Mouse (Mus musculus) kidney, postnatal 0 days (tissue): ENCODE data around the gene Nup153. TPM values are rescaled to one million over a fixed set of nuclear protein-coding genes. Genes with fewer than 3 reads are reported as not detected.
A peak's percentile ranks its signal among the peaks of the same experiment; 100 is the strongest.

Source experiments
- ATAC-seq: fragments of 200-750 bp; cut with Nextera tagmentation; replicated peaks from 2 replicates; pipeline ENCODE4 v1.8.0; 2017; ENCODE audit warnings: low read depth, moderate number of reproducible peaks, moderate TSS enrichment, moderate library complexity; ENCODE audit not compliant: low FRiP score
- DNase-seq: peaks from one replicate; pipeline ENCODE4 v3.0.0-alpha.2; 2016; ENCODE audit warnings: low spot score
- H3K27ac ChIP-seq: fragments of 300-500 bp; sonication (generic); 2 replicates; pipeline ENCODE4 v1.5.1; 2014; ENCODE audit warnings: mild to moderate bottlenecking
- H3K27me3 ChIP-seq: fragments of 300-500 bp; sonication (generic); 2 replicates; pipeline ENCODE4 v1.6.1; 2014; ENCODE audit warnings: low read length, mixed read lengths; ENCODE audit not compliant: insufficient read depth
- H3K36me3 ChIP-seq: fragments of 300-500 bp; sonication (generic); 2 replicates; pipeline ENCODE4 v1.6.1; 2014; ENCODE audit warnings: low read length, mixed read lengths; ENCODE audit not compliant: insufficient read depth
- H3K4me1 ChIP-seq: fragments of 300-500 bp; sonication (generic); replicated peaks from 2 replicates; pipeline ENCODE4 v1.6.1; 2014; ENCODE audit warnings: antibody characterized with exemption, low read length, mixed read lengths; ENCODE audit not compliant: insufficient read depth
- H3K4me2 ChIP-seq: fragments of 300-500 bp; sonication (generic); 2 replicates; pipeline ENCODE4 v1.6.1; 2014; ENCODE audit warnings: mild to moderate bottlenecking, low read length, moderate library complexity, mixed read lengths
- H3K4me3 ChIP-seq: fragments of 300-500 bp; sonication (generic); replicated peaks from 2 replicates; pipeline ENCODE4 v1.5.1; 2014; ENCODE audit warnings: low read depth, low read length
- H3K9ac ChIP-seq: fragments of 300-500 bp; sonication (generic); 2 replicates; pipeline ENCODE4 v1.6.1; 2014; ENCODE audit warnings: low read depth, low read length
- H3K9me3 ChIP-seq: fragments of 300-500 bp; sonication (generic); replicated peaks from 2 replicates; pipeline ENCODE4 v1.6.1; 2016; ENCODE audit warnings: low read length, inconsistent platforms, mixed read lengths
- CTCF ChIP-seq: IDR thresholded peaks from 2 replicates; pipeline ENCODE4 v1.5.1; 2016; ENCODE audit warnings: antibody characterized with exemption, low read depth, mild to moderate bottlenecking, moderate library complexity
- WGBS: fragments of 180-500 bp; shearing (Covaris S2); extraction: QIAGEN DNeasy Blood & Tissue Kit; methylation state at CpG from one replicate; pipeline ENCODE4 v1.1.7; 2014; 5-methylcytosine and 5-hydroxymethylcytosine counted together
- polyA plus RNA-seq: library from polyadenylated mRNA; unstranded; fragments of >200 nt; fragmentation: Nextera tagmentation; extraction: Ambion mirVana; gene quantifications from 2 replicates; pipeline ENCODE4 v1.2.1, GENCODE M21; 2015

Gene Nup153
- polyA plus RNA-seq, 1 experiment from 2014 or later, result 17.7 TPM

DNA sequence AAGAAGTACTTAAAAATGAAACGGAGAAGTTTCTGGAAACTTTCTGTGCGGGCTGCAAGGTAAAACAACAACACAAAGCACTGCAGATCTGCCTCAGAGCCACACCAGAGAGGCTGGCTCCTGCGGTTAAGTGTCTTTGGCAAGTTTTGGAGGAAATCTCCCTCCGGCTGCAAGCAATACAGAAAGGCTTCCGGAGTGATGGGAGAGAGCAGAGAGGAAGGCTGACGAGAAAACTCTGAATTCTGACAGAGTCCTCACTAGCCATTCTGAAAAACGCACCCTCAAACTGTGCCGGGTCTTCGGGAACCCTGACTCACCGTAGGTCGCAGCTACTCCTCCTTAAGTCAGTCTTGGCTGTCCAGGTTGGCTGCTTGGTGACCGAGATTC is 8.7 kb upstream of the Nup153 start:
- DNase-seq (peak; percentile 49), ATAC-seq (no peak)
- no peak for TF ChIP-seq CTCF
- H3K27ac ChIP-seq, result peak overlapping the region; percentile 73
- peaks cover 3% of the 10 kb centered on the region; the same call in 1 of the 2 replicates for H3K4me1 ChIP-seq
- under 1% methylated on average over 12 of the region's 12 CpGs for WGBS
- H3K4me3 ChIP-seq, result peak overlapping the region; percentile 59
- no peaks in the 10 kb centered on the region for H3K36me3 ChIP-seq
- H3K27me3 ChIP-seq, result no peaks in the 10 kb centered on the region
- H3K9ac ChIP-seq, result peak overlapping the region; percentile 61
- H3K9me3 ChIP-seq, result no peaks in the 10 kb centered on the region
- H3K4me2 ChIP-seq, result peak overlapping the region; percentile 96

DNA sequence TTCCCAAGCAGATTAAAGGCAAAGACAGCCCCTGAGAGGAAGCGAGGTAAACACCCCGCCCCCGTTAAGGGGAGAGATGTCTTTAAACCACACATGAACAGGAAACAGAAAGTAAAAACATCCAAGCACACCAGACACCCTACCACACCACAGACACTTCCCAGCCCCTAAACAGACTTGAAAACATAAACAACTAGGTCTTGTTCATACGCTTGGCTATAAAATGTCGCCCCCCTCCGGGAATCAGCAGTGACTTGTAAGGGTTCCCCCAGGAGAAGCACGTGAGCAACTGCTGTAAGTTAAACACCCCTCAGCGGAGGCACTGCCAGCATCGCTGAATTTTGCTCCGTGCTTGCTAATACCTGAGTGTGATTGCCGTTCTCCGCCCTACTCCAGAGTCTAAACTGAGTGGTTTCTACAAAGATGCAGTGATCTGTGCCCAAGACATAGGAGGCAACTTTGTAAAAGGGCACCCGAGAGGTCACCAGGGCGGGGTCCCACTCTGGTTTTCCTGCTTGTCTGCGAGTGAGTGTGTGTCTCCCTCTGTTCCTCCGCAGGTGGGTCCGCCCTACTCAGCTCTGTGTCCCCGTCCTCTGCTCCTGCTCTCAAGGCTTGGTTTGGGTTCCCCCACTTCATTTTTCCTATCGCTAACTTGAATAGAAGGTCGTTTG is 8.2 kb upstream of the Nup153 start:
- H3K4me1 ChIP-seq, result peaks cover 3% of the 10 kb centered on the region; the same call in 1 of the 2 replicates
- ATAC-seq (peak; percentile 53), DNase-seq (peak; percentile 79)
- no peaks in the 10 kb centered on the region for H3K9me3 ChIP-seq
- H3K27me3 ChIP-seq, result no peaks in the 10 kb centered on the region
- H3K36me3 ChIP-seq, result no peaks in the 10 kb centered on the region
- peak overlapping the region; percentile 73 for H3K27ac ChIP-seq
- TF ChIP-seq CTCF, result peak; percentile 40; the same call in 1 of the 2 replicates
- peak overlapping the region; percentile 59 for H3K4me3 ChIP-seq
- peak overlapping the region; percentile 61 for H3K9ac ChIP-seq
- WGBS, result under 1% methylated on average over 20 of the region's 20 CpGs
- H3K4me2 ChIP-seq, result peak overlapping the region; percentile 96

DNA sequence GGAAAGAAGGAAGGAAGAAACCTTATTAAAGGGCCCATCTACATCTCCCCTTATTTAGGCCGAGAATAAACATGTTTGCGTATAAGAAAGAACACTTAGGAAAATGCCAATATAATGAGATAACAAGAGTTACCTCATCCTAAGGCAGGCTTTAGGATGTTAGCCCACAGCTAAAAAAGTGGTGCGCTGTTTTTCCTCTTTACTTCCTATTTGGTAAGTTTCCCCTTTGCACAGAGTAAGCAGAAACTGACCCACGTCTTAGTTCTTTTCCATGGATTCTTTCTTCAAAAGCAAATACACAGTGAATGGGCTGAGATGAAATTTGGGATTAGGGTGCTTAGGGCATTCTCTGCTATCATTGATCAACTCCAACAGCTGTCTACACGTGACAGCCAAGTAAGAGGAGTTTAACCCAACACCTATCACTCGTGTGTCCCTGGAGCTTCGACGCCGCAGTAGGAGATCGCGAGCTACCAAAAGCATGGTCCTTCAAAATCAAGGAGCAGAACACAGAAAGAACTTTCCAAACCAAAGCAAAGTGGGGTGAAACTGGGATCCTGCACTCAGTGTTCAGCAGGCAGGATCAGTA is 7.6 kb upstream of the Nup153 start:
- Histone ChIP-seq H3K4me3 (peak overlapping the region; percentile 59), H3K9ac (peak overlapping the region; percentile 61; the same call in 1 of the 2 replicates), H3K4me1 (peaks cover 3% of the 10 kb centered on the region; the same call in 1 of the 2 replicates), H3K9me3 (no peaks in the 10 kb centered on the region), H3K27ac (peak overlapping the region; percentile 73), H3K36me3 (no peaks in the 10 kb centered on the region), H3K27me3 (no peaks in the 10 kb centered on the region), H3K4me2 (peak overlapping the region; percentile 96)
- peak; percentile 15 for DNase-seq
- TF ChIP-seq CTCF, result no peak
- WGBS, result 38% methylated on average over 11 of the region's 11 CpGs
- ATAC-seq, result no peak

DNA sequence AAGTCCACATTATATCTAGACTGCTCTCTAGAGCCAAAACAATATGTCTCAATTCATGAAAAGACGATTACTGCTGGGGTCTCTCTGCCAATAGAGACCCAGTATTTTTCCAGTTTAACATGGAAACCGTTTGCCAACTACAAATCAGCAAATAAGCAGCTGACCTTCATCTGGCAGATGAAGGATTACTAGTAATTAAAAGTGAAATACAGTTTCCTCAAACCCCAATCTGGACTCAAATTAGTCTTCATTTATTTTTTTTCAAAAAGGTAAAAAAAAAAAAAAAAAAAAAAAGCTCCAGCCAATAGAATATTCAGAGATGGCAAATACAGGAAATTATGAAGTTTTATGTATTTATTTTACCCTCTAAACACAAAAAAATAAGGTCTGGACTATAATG is 2.3 kb upstream of the Nup153 start:
- Histone ChIP-seq H3K27me3 (no peaks in the 10 kb centered on the region), H3K27ac (peak overlapping the region; percentile 32; the same call in 1 of the 2 replicates), H3K4me3 (no peak overlapping the region), H3K36me3 (no peaks in the 10 kb centered on the region), H3K9me3 (no peaks in the 10 kb centered on the region), H3K9ac (no peak overlapping the region), H3K4me2 (no peak overlapping the region), H3K4me1 (peaks cover 4% of the 10 kb centered on the region; the same call in 1 of the 2 replicates)
- DNase-seq, result no peak
- ATAC-seq, result no peak
- no peak for TF ChIP-seq CTCF
- 52% methylated on average over 2 of the region's 2 CpGs for WGBS

DNA sequence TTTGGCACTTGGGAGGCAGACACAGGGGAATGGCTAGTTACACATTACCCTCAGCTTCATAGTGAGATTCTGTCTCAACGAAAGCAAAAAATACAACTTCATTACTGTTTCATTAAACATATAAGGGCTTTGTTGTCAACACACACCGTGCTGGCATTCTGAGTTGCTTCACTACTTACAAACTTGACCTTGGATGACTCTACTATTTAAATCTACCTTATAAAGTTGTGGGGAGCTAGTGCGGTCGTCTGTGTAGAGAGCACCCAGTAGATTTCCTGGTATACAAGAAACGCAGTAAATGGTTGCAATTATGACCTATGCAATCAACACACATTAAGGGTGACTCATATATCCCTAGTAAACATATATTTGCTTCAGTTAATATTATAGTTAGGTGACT is 671 bp upstream of the Nup153 start:
- Histone ChIP-seq H3K9ac (peak overlapping the region; percentile 95), H3K4me3 (peak overlapping the region; percentile 99), H3K4me2 (peak overlapping the region; percentile 82), H3K9me3 (no peaks in the 10 kb centered on the region), H3K27me3 (no peaks in the 10 kb centered on the region), H3K4me1 (peaks cover 9% of the 10 kb centered on the region; the same call in 1 of the 2 replicates), H3K27ac (peak overlapping the region; percentile 99), H3K36me3 (no peaks in the 10 kb centered on the region)
- DNase-seq, result no peak
- ATAC-seq, result no peak
- no peak for TF ChIP-seq CTCF
- 25% methylated on average over 5 of the region's 5 CpGs for WGBS

DNA sequence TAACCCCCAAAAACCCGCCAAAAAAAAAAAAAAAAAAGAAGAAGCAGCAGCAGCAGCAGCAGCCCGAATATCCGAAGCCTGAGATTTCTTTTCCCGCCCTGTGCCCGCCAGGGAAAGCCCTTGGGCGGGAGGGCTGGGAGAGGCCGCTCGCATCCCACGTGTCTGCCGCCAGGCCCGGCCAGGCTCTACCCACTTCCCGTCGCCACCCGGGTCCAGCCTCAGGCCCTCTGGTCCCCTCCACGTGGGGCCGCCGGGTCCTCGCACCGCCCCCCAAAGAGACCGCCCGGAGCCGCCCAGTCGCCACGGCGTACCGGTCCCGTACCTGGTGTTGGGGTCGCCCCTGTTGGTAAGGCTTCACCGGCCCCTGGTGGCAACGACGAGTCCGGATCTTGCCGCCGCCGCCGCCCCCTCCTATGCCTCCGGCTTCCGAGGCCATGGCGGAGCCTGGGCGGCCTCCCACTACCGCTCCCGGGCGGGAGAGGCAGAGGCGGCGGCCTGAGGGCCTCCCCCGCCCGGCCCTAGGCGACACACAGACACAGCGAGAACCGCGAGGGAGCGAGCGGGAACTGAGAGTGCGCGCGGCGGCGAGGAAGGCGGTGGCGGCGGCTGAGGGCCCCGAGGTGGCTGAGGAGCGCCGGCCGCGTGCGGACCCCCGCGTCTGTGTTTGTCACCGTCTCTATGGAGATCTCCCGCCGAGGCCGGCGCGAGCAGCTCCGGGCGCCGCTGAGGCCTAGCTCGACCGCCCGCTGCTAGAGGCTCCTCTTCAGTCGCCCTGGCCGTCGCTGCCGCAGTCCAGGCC is 503 bp downstream of the Nup153 start:
- DNase-seq (peak; percentile 73), ATAC-seq (peak; percentile 86)
- Histone ChIP-seq H3K4me3 (peak overlapping the region; percentile 99), H3K9me3 (no peaks in the 10 kb centered on the region), H3K27ac (peak overlapping the region; percentile 99), H3K9ac (peak overlapping the region; percentile 95), H3K36me3 (no peaks in the 10 kb centered on the region), H3K4me1 (peaks cover 9% of the 10 kb centered on the region; the same call in 1 of the 2 replicates), H3K4me2 (peak overlapping the region; percentile 82), H3K27me3 (no peaks in the 10 kb centered on the region)
- under 1% methylated on average over 75 of the region's 85 CpGs for WGBS
- peak; percentile 7; the same call in 1 of the 2 replicates for TF ChIP-seq CTCF
